Mouse (Mus musculus) lung, postnatal 25 days (tissue): Measurements from ENCODE around the gene Zmynd10.

Experiments
- DNase-seq: peaks from one replicate; pipeline ENCODE4 v3.0.0; 2022; ENCODE audit warnings: low spot score

Gene Zmynd10

DNA sequence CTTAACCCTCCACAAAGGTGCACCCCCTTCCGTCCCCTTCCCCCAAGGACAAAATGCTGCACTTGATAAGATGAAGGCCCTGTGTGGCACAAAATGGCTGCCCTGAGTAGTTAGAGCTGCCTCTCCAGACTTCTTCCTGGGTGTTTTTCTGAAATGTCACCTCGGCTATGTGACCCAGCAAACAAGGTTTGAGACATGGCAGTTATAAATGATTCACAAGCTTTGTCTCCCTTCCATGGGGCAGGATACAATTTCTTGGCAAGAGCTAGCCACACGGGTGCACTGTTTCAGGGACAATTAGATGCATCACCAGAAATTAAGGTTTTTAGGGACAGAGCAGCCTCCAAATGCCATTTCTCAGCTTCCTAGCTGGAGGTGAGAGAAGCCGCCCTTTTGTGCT, 6.7 kb upstream of the Zmynd10 start:
- DNase-seq: no peak

DNA sequence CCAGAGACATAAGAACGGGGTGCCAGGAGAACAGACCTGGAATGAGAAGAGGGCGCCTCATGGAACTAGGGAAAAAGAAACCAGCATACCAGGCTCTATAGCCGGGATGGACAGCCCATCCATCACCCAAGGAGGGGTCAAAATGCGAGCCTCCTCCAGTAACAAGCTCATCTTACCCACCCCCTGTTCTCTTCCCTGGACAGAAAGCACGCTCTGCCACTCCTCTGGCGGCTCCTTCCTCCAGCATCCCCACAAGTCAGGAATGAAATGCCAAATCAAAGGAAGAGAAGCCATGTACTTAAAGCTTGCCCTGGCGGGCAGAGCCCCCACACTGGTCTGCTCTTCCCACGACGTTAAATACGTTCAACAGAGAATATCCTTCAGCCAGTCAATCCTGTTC, 6.1 kb upstream of the Zmynd10 start:
- no peak for DNase-seq

DNA sequence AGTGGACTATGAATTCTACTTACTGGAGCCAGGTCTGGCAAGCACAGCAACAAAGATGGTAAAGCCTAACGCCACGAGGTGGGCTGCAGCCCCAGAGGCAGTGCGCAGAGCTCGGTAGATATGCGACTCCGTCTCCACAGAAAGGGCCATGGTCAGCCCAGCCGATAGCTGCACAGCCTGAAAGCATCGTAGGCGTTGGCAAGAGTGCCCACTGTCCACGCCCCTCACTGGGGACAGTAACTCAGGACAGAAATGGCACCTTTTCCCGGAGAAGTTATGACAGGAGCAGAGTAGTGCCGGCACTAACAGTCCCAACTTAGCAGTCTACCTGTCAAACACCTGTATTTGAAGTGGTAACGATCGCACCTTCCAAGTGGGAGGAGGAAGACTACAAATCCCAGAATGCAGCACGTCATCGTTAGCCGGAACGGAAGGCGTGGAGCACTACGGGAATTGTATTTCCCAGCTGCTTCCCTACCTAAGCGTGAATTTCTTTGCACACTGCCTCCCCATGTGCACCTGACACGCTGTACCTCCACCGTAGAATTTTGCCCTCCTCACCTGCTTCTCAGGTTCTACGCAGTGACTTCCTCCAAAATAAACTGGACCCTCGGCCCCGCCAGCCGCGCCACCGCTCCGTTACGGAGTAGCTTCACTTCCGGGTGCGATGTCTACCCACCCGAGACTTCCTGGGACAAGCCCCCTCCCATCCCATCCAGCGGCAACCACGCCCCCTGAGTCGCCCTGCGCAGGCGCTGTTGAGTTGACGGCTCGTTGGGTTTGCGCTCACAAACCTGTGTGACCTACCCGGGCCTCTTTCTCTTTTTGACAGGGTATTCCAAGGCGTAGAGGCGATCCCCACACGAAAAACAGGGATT, 5.4 kb upstream of the Zmynd10 start, which contains the start of the genes Cyb561d2 and Nprl2:
Gene Cyb561d2 (minus strand): TSS at position 720 of the 878 bp plus-strand sequence.
Gene Nprl2 (plus strand): TSS at position 753 of the 878 bp plus-strand sequence.
- DNase-seq: peak; percentile 96

DNA sequence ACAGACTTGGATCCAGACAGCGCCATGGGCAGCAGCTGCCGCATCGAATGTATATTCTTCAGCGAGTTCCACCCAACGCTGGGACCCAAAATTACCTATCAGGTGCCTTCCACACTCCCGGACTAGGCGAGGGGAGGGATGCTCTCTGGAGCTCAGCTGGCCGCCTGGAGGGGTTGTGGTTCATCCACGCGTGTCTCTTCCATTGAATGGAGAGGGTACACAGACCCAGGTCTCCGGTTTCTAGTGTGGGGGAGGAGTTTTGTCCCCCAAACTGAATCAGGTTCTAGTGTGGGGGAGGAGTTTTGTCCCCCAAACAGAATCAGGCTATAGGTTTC, 4.8 kb upstream of the Zmynd10 start:
- DNase-seq: no peak

DNA sequence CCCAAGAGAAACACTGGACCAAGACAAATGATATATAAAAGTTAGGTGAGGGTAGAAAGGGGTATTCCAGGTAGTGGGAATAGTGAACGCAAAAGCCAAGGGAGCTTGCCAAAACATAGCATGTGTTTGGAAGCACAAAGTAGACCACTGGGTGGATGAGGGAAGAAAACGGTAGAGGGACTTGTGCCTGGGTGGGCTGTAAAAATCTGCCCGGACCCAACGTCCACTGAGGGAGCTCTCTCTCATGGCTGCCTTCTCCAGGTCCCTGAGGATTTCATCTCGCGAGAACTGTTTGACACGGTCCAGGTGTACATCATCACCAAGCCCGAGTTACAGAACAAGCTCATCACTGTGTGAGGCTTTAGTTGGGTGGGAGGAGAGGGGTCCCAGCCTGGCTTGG, 4.4 kb upstream of the Zmynd10 start:
- no peak for DNase-seq

DNA sequence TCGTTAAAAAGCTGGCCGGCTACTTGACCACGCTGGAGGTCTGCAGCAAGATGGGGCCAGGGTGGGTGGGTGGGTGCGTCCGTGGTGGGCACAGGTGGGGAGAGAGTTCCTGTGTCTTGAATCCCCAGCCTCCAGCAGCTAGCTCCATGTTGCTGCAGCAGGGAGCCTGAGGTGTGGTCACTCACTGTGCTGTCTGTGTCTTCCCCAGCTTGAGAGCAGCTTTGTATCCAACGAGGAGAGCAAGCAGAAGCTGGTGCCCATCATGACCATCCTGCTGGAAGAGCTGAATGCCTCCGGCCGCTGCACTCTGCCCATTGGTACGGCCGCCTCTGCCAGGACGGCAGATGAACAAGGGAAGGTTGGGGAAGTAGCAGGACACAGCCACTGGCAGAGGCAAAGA, 3.8 kb upstream of the Zmynd10 start:
- DNase-seq: no peak

DNA sequence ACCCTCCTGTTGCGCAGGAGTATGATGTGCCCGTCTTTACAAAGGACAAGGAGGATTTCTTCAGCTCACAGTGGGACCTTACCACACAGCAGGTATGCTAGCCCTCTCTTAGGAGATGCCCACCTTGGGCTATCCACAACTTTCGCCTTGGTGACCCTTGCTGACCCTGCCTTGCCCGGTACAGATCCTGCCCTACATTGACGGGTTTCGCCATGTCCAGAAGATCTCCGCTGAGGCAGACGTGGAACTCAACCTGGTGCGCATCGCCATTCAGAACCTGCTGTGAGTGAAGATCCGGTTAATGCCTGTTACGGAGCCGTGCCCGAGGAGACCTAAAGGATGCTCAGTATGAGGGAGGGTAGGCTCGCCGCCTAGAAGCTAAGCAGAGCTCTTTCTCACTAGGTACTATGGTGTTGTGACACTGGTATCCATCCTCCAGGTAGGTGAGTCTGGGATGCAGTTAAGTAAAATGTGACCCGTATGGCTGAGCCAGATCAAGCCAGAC, 2.9 kb upstream of the Zmynd10 start:
- DNase-seq: no peak

DNA sequence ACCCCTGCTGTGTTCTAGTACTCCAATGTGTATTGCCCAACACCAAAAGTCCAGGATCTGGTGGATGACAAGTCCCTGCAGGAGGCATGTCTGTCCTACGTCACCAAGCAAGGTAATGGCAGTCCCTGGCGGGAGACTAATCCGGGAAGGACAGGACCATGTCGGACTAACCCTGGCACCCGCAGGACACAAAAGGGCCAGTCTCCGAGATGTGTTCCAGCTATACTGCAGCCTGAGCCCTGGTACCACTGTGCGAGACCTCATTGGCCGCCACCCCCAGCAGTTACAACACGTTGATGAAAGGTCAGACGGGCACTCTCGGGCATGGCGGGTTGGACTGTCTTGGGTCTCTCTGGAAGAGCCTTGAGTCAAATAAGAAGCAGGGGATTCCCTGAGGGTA, 2.4 kb upstream of the Zmynd10 start:
- no peak for DNase-seq

DNA sequence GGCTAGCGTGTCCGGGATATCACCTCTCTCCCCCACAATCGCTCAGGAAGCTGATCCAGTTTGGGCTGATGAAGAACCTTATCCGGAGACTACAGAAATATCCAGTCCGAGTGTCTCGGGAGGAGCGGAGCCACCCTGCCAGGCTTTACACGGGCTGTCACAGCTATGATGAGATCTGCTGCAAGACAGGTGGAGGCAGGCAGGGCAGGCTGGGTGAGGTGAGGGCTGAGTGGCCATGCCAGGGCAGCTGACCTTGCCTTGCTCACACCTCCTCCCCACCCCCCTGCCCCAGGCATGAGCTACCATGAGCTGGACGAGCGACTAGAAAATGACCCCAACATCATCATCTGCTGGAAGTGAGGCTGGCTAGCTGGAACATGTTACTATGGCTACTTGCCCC, 1.9 kb upstream of the Zmynd10 start:
- no peak for DNase-seq

DNA sequence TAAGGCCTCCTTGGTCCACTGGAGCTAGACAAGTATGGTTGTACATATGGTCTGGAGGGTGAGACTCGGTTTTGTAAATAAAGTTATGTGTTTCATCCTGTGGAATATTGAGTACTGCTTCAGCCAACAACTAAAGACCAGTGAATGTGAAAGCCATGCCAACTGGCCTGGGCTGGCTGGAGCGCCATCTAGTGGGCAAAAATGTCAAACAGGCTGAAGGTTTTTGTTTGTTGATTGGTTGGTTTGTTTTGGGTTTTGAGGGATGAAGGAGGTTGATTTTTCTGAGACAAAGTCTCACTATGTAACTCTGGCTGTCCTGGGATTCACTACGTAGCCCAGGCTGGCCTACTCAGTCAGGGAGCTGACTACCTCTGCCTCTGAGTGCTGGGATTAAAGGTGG, 1.5 kb upstream of the Zmynd10 start:
- peak; percentile 76 for DNase-seq

DNA sequence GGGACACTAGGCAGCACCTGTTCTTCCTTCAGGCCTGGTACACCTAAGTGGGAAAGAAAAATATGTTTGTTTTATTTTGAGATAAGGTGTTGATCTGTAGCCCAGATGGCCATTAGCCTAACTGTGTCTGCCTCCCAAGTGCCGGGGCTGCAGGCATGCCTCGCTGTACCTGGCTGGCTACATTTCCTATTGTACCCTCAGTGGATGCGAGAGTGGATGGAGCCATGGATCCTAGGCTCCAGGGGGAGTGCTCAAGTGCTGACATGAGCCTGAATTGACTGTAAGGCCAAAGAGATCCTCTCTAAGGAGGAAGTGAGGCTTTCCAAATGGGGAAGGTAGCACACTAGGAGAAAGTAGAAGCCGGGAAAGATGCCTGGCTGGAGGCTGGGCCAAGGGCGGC, 859 bp downstream of the Zmynd10 start:
- DNase-seq: no peak

DNA sequence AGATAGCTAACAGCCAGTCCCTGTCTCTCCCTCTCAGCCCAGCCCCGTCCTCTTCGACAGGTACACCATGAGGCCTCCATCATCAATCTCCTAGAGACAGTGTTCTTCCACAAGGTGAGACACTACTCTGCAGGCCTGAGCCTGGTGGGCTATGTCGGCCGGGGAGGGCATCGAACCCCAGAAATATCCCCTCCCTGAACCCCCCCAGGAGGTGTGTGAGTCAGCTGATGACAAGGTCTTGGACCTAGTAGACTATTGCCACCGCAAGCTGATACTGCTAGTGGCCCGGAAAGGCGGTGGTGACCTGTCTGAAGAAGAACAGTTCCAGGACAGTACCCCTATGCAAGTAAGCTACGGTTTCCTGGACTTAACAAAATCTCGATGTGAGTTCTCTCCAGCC, 1.7 kb downstream of the Zmynd10 start:
- no peak for DNase-seq

DNA sequence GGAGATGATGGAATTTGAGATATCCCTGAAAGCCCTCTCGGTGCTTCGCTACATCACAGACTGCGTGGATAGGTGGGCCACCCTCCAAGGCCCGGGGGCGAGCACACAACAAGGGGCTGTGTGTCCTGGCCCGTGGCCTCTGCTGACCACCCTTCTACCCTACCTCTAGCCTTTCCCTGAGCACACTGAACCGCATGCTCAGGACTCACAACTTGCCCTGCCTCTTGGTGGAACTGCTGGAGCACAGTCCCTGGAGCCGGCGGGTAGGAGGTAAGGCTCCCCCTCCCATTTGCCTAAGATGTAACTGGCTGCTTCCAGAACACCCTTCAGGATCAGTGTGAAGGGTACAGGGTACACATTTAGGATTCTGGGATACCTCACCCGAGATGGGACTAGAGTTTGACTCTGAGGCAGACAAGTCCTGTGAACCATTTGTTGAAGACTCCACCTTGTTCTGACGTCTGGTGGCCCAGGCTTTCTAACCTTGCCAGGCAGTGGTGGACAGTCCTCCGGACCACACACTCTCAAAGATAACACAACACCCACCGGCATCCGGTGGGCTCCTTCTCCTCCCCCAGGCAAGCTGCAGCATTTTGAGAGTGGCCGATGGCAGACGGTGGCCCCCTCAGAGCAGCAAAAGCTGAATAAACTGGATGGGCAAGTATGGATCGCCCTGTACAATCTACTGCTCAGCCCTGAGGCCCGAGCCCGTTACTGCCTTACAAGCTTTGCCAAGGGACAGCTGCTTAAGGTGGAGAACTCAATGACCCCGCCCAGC, 2.4 kb downstream of the Zmynd10 start:
- DNase-seq: no peak

DNA sequence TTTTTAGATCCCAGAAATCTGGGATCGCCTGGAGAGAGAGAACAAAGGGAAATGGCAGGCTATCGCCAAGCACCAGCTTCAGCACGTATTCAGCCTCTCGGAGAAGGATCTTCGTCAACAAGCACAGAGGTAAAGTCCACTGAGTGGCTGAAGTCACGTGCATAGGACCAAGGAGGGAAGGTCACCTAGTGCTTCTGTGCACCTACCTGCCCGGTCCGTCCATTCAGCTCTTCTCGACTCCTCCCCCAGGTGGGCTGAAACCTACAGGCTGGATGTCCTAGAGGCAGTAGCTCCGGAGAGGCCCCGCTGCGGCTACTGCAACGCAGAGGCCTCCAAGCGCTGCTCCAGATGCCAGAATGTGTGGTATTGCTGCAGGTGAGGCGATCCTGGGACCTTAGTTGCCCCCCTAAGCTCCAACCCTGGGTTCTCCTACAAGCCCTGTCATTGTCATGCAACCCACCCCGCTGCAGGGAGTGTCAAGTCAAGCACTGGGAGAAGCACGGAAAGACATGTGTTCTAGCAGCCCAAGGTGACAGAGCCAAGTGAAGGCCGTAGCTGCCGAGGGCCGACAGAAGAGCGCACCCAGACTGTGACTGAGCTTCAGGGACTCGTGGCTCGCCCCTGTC, 3.5 kb downstream of the Zmynd10 start:
- peak; percentile 38 for DNase-seq

DNA sequence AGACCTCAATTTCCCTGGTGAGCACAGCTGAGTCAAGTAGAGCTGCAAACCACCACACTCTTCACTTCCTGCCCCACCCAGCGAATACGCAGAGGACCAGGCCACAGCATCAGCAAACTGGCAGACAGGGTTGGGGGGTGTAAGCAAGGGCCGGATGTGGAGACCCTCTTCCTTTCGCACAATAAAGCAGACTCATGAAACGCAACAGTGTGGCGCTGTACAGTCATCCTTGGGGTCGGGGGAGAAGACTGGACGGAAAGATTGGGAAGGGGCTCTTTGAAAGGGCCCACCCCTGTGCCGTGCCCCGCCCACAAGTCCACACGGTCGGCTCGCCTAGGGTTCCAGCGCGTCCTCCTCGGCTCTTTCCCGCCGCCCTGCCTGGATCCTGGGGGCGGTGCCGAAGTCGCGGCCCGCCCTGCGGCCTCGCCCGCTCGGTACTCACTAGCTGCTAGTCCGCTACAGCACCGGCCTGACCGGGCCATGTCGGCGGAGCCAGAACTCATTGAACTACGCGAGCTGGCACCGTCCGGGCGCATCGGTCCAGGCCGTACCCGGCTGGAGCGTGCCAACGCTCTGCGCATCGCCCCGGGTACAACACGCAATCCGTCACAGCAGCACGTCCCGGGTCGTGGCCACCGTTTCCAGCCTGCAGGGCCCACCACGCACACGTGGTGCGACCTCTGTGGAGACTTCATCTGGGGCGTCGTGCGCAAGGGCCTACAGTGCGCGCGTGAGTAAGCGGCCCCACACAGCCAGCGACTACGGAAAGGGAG, 4.2 kb downstream of the Zmynd10 start, which contains the start of gene Rassf1:
Gene Rassf1 (plus strand): TSS at position 439 of the 773 bp plus-strand sequence.
- peak; percentile 66 for DNase-seq

DNA sequence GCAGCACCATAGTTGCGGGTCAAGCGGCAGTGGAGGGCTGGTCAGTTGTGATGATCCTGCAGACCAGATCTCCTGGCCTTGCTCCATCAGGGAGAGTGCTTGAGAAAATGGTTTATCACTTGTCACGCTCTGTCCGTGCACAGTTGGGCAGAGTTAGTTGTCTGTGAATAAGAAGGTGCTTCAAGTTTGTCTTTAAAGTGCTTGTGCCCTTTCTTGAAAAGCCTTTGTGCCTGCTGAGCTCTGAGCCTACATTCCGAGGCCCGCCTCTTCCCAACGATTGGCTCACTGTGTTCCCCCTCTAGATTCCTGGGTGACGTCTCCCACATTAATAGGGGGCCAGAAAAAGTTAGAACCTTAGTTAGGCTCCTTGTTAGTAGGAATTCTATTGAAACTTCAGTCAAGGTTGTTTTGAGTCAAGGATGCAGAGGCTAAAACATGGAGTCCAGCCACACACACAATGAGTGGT, 4.8 kb downstream of the Zmynd10 start:
- DNase-seq: no peak

DNA sequence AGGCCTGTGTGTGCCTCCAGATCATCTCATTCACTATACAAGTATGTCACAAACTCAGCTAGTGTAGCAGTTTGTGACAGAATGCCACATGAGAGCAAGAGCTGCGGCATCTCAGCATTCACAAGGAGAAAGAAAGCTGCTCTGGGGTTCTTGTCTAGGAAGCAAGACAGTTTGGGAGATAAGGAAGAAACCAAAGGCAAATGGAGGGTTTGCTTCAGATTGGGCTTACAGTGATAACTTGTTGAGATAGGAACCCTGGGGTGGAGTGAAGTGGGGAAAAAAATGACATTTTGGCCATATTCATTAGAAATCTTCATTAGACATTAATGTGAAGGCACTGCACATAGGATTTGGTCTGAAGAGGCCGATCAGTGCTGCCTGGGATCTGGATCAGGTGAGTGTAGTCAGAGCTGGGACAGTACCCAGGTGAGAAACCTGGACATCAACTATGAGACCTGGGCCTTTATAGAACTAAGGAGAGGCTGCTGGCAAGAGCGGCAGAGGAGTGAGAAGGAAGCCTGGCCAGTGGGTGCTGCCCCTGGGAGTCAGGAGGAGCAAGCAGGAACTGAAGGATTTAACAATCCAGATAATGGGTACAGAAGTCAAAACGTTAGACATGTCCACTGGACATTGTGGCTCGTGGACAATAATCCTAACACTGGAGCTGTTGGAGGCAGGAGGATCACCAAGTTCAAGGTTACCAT, 5.7 kb downstream of the Zmynd10 start:
- no peak for DNase-seq

DNA sequence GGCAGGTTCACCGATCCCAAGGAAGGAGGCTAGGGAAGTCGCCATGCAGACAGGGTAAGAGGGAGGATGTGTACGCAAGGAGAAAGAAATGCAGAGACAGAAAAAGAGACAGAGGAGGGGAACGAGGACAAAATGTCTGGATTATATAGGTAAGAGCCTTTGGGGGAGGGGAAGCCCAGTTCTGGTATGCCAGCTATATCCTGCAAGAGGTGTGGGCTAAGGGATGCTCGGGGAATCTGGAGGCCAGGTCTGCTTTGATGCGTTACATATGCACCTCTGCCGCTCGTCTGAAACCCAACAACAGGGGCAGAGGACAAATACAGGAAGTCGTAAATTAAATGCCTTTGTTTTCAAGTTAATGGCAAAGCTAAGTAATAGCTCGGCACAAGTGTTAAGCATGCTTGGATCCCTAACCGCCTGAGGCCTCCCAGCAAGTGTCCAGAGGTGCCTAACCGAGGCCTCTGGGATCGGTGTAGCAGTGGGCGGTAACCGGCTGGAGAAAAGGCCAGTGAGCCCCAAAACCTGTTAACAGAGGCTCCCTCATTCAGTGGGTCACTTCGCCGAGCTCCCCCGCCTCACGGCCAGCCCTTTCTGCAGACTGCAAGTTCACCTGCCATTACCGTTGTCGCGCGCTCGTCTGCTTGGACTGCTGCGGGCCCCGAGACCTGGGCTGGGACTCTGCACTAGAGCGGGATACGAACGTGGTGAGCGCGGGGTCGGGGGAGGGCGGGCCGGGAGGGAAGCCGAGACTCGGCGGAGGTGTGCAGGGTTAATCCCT, 6.6 kb downstream of the Zmynd10 start:
- DNase-seq: no peak

DNA sequence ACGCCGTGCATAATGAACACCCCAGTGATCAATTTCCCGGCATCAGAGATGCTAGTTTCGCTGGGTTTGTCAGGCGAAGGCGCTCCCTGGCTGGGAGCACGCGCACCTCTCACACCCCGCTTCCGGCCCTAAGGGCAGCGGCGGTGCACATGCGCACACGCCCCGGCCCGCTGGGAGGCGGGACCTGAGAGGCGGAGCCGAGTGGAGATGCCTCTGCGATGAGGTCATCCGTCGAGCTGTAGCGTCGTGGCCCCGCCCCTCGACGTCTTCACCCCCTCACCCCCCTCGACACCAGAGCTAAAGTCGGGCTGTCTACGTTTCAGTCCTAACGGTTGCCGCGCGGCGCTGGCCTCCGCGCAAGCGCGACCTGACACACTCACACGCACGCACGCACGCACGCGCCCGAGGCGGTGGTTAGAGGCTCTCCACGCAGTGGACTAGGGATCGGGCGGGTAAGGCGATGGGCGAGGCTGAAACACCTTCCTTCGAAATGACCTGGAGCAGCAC, 7.3 kb downstream of the Zmynd10 start:
- DNase-seq: peak; percentile 95

DNA sequence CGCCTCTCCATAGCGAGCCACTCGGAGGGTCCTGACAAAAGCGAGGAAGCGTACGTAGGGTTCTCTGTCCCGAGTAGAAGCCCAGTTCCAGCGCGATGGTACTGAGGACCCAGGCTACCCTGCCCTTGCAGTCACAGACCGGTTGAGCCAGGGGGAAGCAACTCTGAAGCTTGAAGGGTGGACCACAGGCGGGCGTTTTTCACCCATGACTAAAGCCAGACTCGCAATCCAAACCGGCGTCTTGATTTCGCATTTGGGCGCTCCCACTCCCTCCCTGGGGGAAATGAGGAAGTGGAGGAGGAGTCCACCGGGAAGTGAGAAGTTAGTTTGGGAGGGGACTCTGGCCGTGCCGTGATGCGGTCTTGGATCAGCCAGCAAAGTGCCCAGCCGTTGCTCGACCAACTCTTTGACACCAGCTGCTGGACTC, 7.9 kb downstream of the Zmynd10 start:
- DNase-seq: peak; percentile 82
